Mouse (Mus musculus) Patski (cell line): ENCODE measurements at regions not wholly inside any gene's neighbourhood (a gene's known extent, or its start where the extent isn't known, plus 50 kb on each side); places are given as distances from the start of the nearest gene placed in this dataset.
A peak's percentile ranks its signal among the peaks of the same experiment; 100 is the strongest.

Source experiments
- ATAC-seq: fragments of 100-300 bp; one replicate; pipeline ENCODE4 v1.8.0; 2021
- CTCF ChIA-PET: fragments of 350-600 bp; sonication (Branson Sonifier 250); formaldehyde crosslinking; loops from one replicate; lab custom pipeline; 2022; ENCODE audit warnings: inconsistent platforms; lab: Charles Lee
- POLR2A ChIA-PET: fragments of 350-600 bp; sonication (Branson Sonifier 250); formaldehyde crosslinking; loops from one replicate; lab custom pipeline; 2022; ENCODE audit warnings: antibody characterized with exemption, inconsistent platforms; lab: Charles Lee
- DNase-seq: peaks from one replicate; pipeline ENCODE4 v3.0.0-alpha.2; 2011; ENCODE audit warnings: low read depth, low spot score
- H3K27me3 ChIP-seq: fragments of 371-371 bp; one replicate; pipeline ENCODE4 v1.5.1; 2021
- CTCF ChIP-seq: fragments of 100-300 bp; IDR thresholded peaks from one replicate; pipeline ENCODE4 v1.5.1; 2021
- in situ Hi-C: fragments of 300-500 bp; cut with MboI; formaldehyde crosslinking; loops from 3 replicates; pipeline ENCODE4 v1.11.1; 2018; ENCODE audit warnings: low pct_unique_long_range_greater_than_20kb, mixed read lengths

DNA sequence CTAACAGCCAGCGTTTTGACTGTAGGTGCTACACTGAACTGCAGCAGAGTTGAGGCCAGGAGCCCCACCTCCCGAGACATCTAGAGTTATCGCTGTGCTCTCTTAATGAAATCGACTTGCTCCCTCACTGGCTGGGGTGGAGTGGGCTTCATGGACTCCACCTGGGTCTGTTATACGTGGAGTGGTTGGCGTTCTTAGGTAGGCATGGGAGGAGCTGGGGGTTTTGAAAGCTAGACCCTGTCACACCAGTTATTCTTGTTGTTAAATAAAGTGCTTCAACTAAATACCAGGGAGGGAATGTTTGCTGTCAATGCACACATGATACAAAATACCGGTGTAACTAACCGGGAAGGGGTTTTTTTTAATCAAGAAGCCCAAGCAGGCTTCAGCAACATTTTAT lies 108.4 kb downstream of the Irx2 start:
- no peak for DNase-seq
- in situ Hi-C loops = no loop called here
- peaks cover 25% of the 10 kb centered on the region for H3K27me3 ChIP-seq
- TF ChIP-seq CTCF = no peak
- no peak for ATAC-seq
- ChIA-PET CTCF (no interaction called here), POLR2A (no interaction called here)

DNA sequence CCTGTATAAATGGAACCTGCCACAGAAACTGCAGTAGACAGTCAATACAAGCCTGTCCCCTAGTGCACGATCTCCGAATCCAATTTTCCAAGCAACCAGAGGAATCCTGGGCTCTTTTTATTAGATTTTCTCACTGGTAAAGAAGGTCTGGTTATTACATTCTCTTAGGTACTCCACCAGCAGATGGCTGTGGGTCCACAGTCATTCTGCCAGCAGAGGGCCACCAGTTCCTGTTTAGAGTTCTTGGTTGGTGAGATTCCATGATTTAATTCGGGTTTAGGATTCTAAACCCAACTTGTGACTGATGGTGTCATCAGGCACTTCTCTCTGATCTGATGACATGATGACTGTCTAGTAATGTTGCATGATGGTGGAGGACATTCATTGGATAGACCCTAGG lies 118.6 kb downstream of the Irx2 start:
- in situ Hi-C loops = no loop called here
- peaks cover 26% of the 10 kb centered on the region for H3K27me3 ChIP-seq
- POLR2A ChIA-PET = interaction anchor here (0.7 kb wide), 1 partner anchor 39 kb away, joined by 3 read pairs; no protein-coding TSS in a partner anchor
- TF ChIP-seq CTCF = peak; percentile 20
- CTCF ChIA-PET = no interaction called here
- DNase-seq (no peak), ATAC-seq (no peak)

DNA sequence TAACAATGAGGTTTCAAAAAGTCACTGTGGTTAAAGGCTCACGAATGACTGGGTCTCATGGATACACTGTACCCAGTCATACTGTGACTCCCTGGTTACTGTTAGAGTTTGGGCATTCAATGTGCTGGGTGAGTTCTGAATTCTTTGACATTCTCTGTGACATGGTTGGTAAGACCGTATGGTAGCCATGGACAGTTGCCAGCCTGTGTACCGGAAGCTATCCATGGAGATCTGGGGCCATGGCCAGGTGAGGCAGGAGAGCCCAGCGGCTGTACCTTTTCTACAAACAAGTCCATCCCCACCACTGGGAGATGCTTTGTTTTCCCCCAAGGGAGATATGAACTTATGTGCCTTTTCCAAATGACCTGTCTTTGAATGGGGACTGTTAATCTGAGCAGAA lies 126.4 kb downstream of the Irx2 start:
- in situ Hi-C loops = no loop called here
- H3K27me3 ChIP-seq = peaks cover 12% of the 10 kb centered on the region
- CTCF ChIA-PET = no interaction called here
- DNase-seq = no peak
- no peak for TF ChIP-seq CTCF
- POLR2A ChIA-PET = no interaction called here
- ATAC-seq = no peak

DNA sequence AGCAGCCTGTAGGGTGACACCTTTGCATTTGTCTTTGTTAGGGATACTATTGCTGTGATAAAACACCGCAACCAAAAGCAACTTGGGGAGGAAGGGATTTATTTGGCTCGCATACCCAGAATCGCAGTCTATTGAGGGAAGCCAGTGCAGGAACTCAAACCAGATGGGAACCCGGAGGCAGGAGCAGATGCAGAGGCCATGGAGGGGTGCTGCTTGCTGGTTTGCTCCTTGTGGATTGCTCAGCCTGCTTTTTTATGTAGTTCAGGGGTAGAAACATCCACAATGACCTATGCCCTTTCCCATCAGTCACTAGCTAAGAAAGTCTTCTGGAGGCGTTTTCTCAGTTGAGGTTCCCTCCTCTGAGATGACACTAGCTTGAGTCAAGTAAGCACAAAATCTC lies 133.9 kb downstream of the Irx2 start:
- in situ Hi-C loops = no loop called here
- POLR2A ChIA-PET = no interaction called here
- no peak for ATAC-seq
- CTCF ChIA-PET = interaction anchor here (1.4 kb wide), 1 partner anchor 36 kb away, joined by 3 read pairs; no protein-coding TSS in a partner anchor
- no peak for DNase-seq
- H3K27me3 ChIP-seq = peaks cover 27% of the 10 kb centered on the region
- no peak for TF ChIP-seq CTCF

DNA sequence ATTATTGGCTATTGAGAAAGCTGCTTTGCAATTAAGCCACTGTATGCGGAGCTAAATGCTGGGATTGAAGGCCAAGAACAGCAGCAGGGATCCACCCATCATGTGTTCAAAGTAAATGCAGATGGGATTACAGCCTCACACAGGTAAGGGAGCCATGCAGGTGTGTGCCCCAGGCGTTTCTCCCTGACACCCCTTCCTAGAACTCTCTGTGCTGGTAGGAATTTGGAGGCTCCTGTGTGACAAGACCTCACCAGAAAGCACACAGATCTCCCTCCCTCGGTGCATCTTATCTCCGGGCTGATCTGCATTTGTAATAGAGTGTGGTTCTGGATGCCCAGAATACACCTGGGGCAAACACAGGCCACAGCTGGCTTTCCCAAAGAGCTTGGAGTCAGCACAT lies 134.7 kb downstream of the Irx2 start:
- POLR2A ChIA-PET = no interaction called here
- no peak for TF ChIP-seq CTCF
- DNase-seq (no peak), ATAC-seq (no peak)
- in situ Hi-C loops = no loop called here
- CTCF ChIA-PET = no interaction called here
- peaks cover 27% of the 10 kb centered on the region for H3K27me3 ChIP-seq

DNA sequence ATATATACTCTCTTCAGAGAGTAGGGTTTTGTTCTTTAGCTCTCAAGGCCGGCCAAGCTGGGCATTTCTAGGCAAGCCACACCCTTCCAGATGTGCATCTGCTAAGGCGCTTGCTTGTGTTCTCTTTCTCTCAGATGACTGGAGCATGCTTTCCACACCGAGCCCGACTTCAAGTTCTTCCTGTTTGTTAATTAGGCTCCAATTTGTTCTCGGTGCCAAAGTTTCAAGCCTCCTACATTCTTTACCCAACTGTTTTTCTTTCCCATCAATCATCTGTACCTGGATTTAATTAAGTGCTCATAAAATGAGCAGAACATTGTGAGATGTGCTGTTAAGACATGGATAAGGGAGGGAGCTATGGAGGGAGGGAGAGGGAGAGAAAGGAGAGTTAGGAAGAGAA lies 138.7 kb downstream of the Irx2 start:
- TF ChIP-seq CTCF = no peak
- POLR2A ChIA-PET = no interaction called here
- DNase-seq (no peak), ATAC-seq (no peak)
- in situ Hi-C loops = no loop called here
- CTCF ChIA-PET = no interaction called here
- peaks cover 19% of the 10 kb centered on the region for H3K27me3 ChIP-seq

DNA sequence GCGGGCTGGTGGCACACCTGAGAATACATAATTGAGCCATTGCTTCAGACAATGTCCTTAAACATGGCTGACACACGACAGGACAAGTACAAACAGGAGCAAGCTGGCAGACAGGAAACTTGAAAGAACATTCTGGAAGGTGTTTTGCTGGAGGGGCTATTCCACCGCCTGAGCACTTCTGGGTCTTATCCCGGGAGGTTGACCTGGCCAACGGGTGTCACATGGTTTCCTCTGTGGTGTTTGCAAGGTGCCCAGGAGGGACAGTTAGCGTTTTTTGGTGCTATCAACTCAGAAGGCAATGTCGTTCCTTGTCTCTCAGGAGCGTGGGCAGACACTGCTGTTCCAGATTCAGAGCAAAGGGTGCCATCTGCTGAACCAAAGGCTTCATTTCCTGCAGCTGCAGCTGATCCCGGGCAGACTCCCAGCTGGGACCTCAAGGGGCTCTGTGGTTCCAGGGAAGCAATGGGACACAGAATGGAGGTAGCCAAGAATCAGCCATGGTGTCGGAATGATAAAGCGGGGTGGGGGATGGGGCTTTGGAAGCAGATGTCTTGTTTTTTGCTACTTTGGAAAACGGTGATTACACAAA lies 140.5 kb downstream of the Irx2 start:
- ATAC-seq (no peak), DNase-seq (no peak)
- peaks cover 21% of the 10 kb centered on the region for H3K27me3 ChIP-seq
- CTCF ChIA-PET = no interaction called here
- POLR2A ChIA-PET = no interaction called here
- in situ Hi-C loops = no loop called here
- peak; percentile 43 for TF ChIP-seq CTCF

DNA sequence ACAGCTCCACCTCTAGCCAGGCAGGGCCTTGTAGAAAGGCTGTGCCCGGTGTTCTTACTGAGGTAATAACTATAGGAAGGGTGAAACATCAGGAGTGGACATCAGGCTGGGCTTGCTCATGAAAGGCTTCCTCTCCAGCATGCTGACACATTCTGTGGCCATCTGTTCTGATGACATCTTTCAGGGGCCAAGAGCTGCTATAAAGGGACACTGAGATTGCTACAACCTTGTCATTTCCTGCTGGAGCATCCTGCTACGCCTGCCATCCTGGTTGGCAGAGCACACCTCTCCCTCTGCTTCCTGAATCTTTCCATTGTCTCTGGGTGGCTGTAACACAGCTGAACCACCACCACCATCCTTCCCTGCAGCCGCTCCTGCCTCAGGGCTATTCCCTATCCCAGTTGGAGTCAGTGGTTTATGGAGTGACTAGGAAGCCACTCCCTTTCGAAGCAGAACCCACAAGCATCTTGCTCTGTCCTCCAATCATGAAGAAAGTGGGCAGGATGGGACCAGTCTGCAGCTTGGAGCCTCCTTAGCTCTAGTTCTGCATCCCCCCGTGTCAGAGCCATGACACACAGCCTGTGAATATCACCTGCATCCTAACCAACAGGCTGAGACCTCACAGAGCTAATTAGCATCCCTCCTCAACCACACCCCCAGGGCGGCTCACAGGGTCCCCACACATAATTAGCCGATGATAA lies 154.6 kb downstream of the Irx2 start:
- ATAC-seq (no peak), DNase-seq (no peak)
- ChIA-PET POLR2A (no interaction called here), CTCF (no interaction called here)
- in situ Hi-C loops = no loop called here
- peaks cover 31% of the 10 kb centered on the region for H3K27me3 ChIP-seq
- TF ChIP-seq CTCF = no peak

DNA sequence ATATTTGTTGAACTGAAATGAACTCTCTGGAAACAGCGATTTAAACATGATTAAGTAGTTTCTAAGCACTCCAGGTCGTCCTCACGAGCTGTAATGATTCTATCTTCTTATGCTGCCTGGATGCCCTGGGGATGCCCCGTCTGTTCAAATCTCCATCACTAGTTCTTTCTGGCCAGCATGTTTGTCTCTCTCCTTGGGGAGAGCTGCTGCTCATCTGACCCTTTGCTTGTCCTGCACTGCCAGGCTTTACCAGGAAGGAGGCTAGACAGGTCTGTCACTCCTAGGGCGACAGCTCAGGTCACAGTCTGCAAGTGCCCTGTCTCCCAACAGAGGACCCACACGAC lies 155.1 kb downstream of the Irx2 start:
- CTCF ChIA-PET = no interaction called here
- POLR2A ChIA-PET = no interaction called here
- H3K27me3 ChIP-seq = peaks cover 30% of the 10 kb centered on the region
- in situ Hi-C loops = no loop called here
- no peak for DNase-seq
- no peak for ATAC-seq
- no peak for TF ChIP-seq CTCF

DNA sequence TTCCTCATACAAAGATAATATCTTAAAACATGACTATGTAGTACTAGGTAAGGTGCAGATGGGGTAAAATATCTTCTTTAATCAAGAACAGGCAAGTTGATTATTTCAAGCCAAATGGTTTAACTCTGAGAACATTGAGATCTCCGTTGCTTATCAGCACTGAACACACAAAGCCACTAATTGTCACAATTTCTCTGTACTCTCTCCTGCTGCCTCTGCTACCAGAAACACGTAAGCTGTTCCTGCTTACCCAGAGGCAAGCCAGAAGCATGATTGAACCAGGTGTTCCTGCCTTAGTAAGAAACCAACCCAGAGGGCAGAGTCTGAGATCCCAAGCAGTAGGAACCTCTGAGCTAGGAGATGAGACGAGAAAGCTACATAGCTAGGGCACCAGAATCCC lies 164.1 kb downstream of the Irx2 start:
- CTCF ChIA-PET = no interaction called here
- no peak for ATAC-seq

DNA sequence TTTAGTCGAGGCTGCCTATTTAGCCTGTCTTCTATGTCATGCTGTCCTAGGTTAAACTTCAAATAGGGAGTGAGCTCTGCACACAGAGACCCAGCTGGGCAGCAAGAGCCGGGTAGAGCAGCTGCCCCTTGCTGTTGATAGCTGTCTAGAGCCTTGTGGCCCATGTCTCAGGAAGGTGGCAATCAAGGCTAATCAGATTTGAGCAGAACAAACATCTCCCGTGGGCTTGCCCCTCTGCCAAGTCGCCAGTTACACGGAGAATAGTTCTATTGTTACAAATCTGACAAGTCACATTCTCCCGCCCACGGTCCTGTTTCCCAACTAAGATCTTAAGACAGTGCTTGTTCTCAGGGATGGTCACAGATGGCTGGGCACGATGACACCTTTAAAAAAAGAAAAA lies 171.4 kb downstream of the Irx2 start:
- DNase-seq = no peak
- H3K27me3 ChIP-seq = peaks cover 51% of the 10 kb centered on the region
- in situ Hi-C loops = no loop called here
- POLR2A ChIA-PET = no interaction called here
- CTCF ChIA-PET = no interaction called here
- ATAC-seq = no peak
- no peak for TF ChIP-seq CTCF

More for the DNA sequence above, 164.1 kb downstream of the Irx2 start:
- in situ Hi-C loops = no loop called here
- H3K27me3 ChIP-seq = peaks cover 26% of the 10 kb centered on the region
- POLR2A ChIA-PET = no interaction called here
- TF ChIP-seq CTCF = no peak
- DNase-seq = no peak
